Mouse (Mus musculus): ENCODE data around the gene Plin4.

DNA sequence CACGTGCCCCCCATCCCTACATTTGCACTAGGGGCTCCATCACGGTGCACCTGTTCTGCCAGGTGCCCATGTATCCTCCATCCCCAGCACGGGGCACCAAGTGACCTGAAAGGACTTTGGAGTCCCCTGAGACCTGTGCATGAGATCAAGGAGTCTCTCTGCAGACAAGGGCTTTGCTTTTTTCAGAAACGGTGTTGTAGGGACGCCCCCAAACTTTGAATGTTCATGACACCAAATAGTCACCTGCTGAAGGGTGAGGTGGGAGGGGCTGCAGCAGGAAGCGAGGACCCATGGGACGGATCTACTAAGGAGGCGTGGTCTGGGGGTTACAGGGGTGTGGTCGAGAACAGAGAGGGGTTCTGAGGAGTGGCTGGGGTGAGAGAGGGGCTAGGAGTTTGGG is 38.7 kb upstream of the Plin4 start:
- no peak for TF ChIP-seq CTCF (IDR thresholded peaks at IDR 0.05; ENCODE audit: borderline replicate concordance, insufficient read depth, low read length)
- no peak for TF ChIP-seq POLR2A (IDR thresholded peaks at IDR 0.05; ENCODE audit: low read depth, low read length)

Measured in embryonic fibroblast, embryonic 13.5 days (primary cell).